Mouse (Mus musculus) midbrain, embryonic 14.5 days (tissue): ENCODE measurements around the gene Sdsl. TPM values are rescaled to one million over a fixed set of nuclear protein-coding genes. Genes with fewer than 3 reads are reported as not detected.

Experiments used
- ATAC-seq: fragments of 200-750 bp; cut with Nextera tagmentation; 2 replicates; pipeline ENCODE4 v1.8.0; 2017; ENCODE audit warnings: moderate number of reproducible peaks, moderate library complexity; ENCODE audit not compliant: low FRiP score, low TSS enrichment
- DNase-seq: peaks from one replicate; pipeline ENCODE4 v3.0.0-alpha.2; 2015
- H3K27ac ChIP-seq: fragments of 300-500 bp; sonication (generic); replicated peaks from 2 replicates; pipeline ENCODE4 v1.5.1; 2014; ENCODE audit warnings: mild to moderate bottlenecking, low read depth, low read length, moderate library complexity
- H3K27me3 ChIP-seq: fragments of 300-500 bp; sonication (generic); 2 replicates; pipeline ENCODE4 v1.6.1; 2014; ENCODE audit warnings: low read length, control low read depth, mixed read lengths; ENCODE audit not compliant: control insufficient read depth, insufficient read depth
- H3K36me3 ChIP-seq: fragments of 300-500 bp; sonication (generic); 2 replicates; pipeline ENCODE4 v1.6.1; 2014; ENCODE audit warnings: low read length, control low read depth; ENCODE audit not compliant: control insufficient read depth, insufficient read depth
- H3K4me1 ChIP-seq: fragments of 300-500 bp; sonication (generic); 2 replicates; pipeline ENCODE4 v1.6.1; 2014; ENCODE audit warnings: mild to moderate bottlenecking, antibody characterized with exemption, low read length, control low read depth; ENCODE audit not compliant: control insufficient read depth, insufficient read depth
- H3K4me2 ChIP-seq: fragments of 300-500 bp; sonication (generic); 2 replicates; pipeline ENCODE4 v1.6.1; 2014; ENCODE audit warnings: mild to moderate bottlenecking, low read length, moderate library complexity
- H3K4me3 ChIP-seq: fragments of 300-500 bp; sonication (generic); replicated peaks from 2 replicates; pipeline ENCODE4 v1.5.1; 2014; ENCODE audit warnings: low read depth, low read length
- H3K9ac ChIP-seq: fragments of 300-500 bp; sonication (generic); replicated peaks from 2 replicates; pipeline ENCODE4 v1.6.1; 2014; ENCODE audit warnings: mild to moderate bottlenecking, low read length, moderate library complexity
- H3K9me3 ChIP-seq: fragments of 300-500 bp; sonication (generic); 2 replicates; pipeline ENCODE4 v1.6.1; 2016; ENCODE audit warnings: low read length, control low read depth, mixed read lengths; ENCODE audit not compliant: control insufficient read depth
- WGBS: fragments of 180-500 bp; shearing (Covaris S2); extraction: QIAGEN DNeasy Blood & Tissue Kit; methylation state at CpG from one replicate; pipeline ENCODE4 v1.1.7; 2014; 5-methylcytosine and 5-hydroxymethylcytosine counted together
- polyA plus RNA-seq: library from polyadenylated mRNA; unstranded; fragments of >200 nt; fragmentation: Nextera tagmentation; extraction: Ambion mirVana; gene quantifications from 2 replicates; pipeline ENCODE4 v1.2.1, GENCODE M21; 2014

Gene Sdsl
- polyA plus RNA-seq: 6.0 TPM in 2 replicates

GRCm38 (mm10) chr5:120472770-120473169 lies at the start of gene Sdsl:
Gene Sdsl, minus strand, starts transcription at chr5:120472810.
- Histone ChIP-seq H3K4me3 (no peak within 1 kb of the TSS), H3K27ac (no peak within 1 kb of the TSS), H3K36me3 (no peaks in the 10 kb centered on the region), H3K9me3 (no peaks in the 10 kb centered on the region), H3K9ac (no peak within 1 kb of the TSS), H3K4me2 (no peak within 1 kb of the TSS), H3K4me1 (no peaks in the 10 kb centered on the region), H3K27me3 (no peaks in the 10 kb centered on the region)
- DNase-seq: no peak
- WGBS: 83% methylated on average over 8 of the region's 8 CpGs
- ATAC-seq: no peak

GRCm38 (mm10) chr5:120517552-120517951 lies 44.9 kb upstream of the Sdsl start:
- 50% methylated on average over 9 of the region's 9 CpGs for WGBS
- H3K4me2 ChIP-seq: no peak overlapping the region

GRCm38 (mm10) chr5:120516221-120516984 lies 43.8 kb upstream of the Sdsl start:
- Histone ChIP-seq H3K27ac (no peak overlapping the region), H3K4me2 (no peak overlapping the region), H3K9ac (no peak overlapping the region), H3K9me3 (no peaks in the 10 kb centered on the region), H3K4me1 (peaks cover 5% of the 10 kb centered on the region; the same call in 1 of the 2 replicates), H3K4me3 (no peak overlapping the region), H3K27me3 (no peaks in the 10 kb centered on the region; the same call in 1 of the 2 replicates), H3K36me3 (no peaks in the 10 kb centered on the region)
- WGBS: 67% methylated on average over 15 of the region's 15 CpGs
- ATAC-seq (no peak), DNase-seq (no peak)

More at GRCm38 (mm10) chr5:120517552-120517951, 44.9 kb upstream of the Sdsl start:
- H3K9me3 ChIP-seq: no peaks in the 10 kb centered on the region
- H3K4me1 ChIP-seq: peaks cover 3% of the 10 kb centered on the region; the same call in 1 of the 2 replicates
- ATAC-seq: no peak
- H3K9ac ChIP-seq: no peak overlapping the region
- DNase-seq: no peak
- no peaks in the 10 kb centered on the region for H3K36me3 ChIP-seq
- no peaks in the 10 kb centered on the region for H3K27me3 ChIP-seq
- no peak overlapping the region for H3K4me3 ChIP-seq
- no peak overlapping the region for H3K27ac ChIP-seq

- no peaks in the 10 kb centered on the region for H3K36me3 ChIP-seq
Measured at GRCm38 (mm10) chr5:120515451-120515850, 42.8 kb upstream of the Sdsl start.

GRCm38 (mm10) chr5:120514754-120515153 lies 42.1 kb upstream of the Sdsl start:
- WGBS: 35% methylated on average over 4 of the region's 4 CpGs
- Histone ChIP-seq H3K27ac (no peak overlapping the region), H3K27me3 (no peaks in the 10 kb centered on the region; the same call in 1 of the 2 replicates), H3K36me3 (no peaks in the 10 kb centered on the region), H3K4me2 (no peak overlapping the region), H3K9ac (no peak overlapping the region), H3K9me3 (no peaks in the 10 kb centered on the region), H3K4me1 (peaks cover 12% of the 10 kb centered on the region; the same call in 1 of the 2 replicates), H3K4me3 (no peak overlapping the region)
- ATAC-seq (no peak), DNase-seq (peak; percentile 45)

More at GRCm38 (mm10) chr5:120515451-120515850, 42.8 kb upstream of the Sdsl start:
- no peaks in the 10 kb centered on the region; the same call in 1 of the 2 replicates for H3K27me3 ChIP-seq
- H3K9ac ChIP-seq: no peak overlapping the region
- no peak overlapping the region for H3K4me2 ChIP-seq
- DNase-seq: no peak
- 69% methylated on average over 7 of the region's 7 CpGs for WGBS
- H3K4me1 ChIP-seq: peaks cover 8% of the 10 kb centered on the region; the same call in 1 of the 2 replicates
- H3K4me3 ChIP-seq: no peak overlapping the region
- no peak for ATAC-seq
- no peak overlapping the region for H3K27ac ChIP-seq
- no peaks in the 10 kb centered on the region for H3K9me3 ChIP-seq

- WGBS: 94% methylated on average over 9 of the region's 9 CpGs
Measured at GRCm38 (mm10) chr5:120514031-120514677, 41.5 kb upstream of the Sdsl start.

GRCm38 (mm10) chr5:120512911-120513555 lies 40.4 kb upstream of the Sdsl start:
- Histone ChIP-seq H3K4me3 (no peak overlapping the region), H3K4me2 (no peak overlapping the region), H3K36me3 (no peaks in the 10 kb centered on the region), H3K27me3 (no peaks in the 10 kb centered on the region; the same call in 1 of the 2 replicates), H3K9ac (no peak overlapping the region), H3K27ac (no peak overlapping the region), H3K4me1 (peaks cover 12% of the 10 kb centered on the region; the same call in 1 of the 2 replicates), H3K9me3 (no peaks in the 10 kb centered on the region)
- WGBS: 25% methylated on average over 15 of the region's 15 CpGs
- ATAC-seq (no peak), DNase-seq (no peak)

More at GRCm38 (mm10) chr5:120514031-120514677, 41.5 kb upstream of the Sdsl start:
- Histone ChIP-seq H3K27me3 (no peaks in the 10 kb centered on the region; the same call in 1 of the 2 replicates), H3K36me3 (no peaks in the 10 kb centered on the region), H3K4me1 (peaks cover 12% of the 10 kb centered on the region; the same call in 1 of the 2 replicates), H3K27ac (no peak overlapping the region), H3K9ac (no peak overlapping the region), H3K9me3 (no peaks in the 10 kb centered on the region), H3K4me2 (no peak overlapping the region), H3K4me3 (no peak overlapping the region)
- no peak for ATAC-seq
- DNase-seq: no peak

GRCm38 (mm10) chr5:120511643-120512220 lies 39.1 kb upstream of the Sdsl start:
- Histone ChIP-seq H3K4me1 (peaks cover 12% of the 10 kb centered on the region; the same call in 1 of the 2 replicates), H3K9ac (no peak overlapping the region), H3K9me3 (no peaks in the 10 kb centered on the region), H3K4me2 (peak overlapping the region; percentile 51), H3K27ac (no peak overlapping the region), H3K27me3 (no peaks in the 10 kb centered on the region; the same call in 1 of the 2 replicates), H3K36me3 (no peaks in the 10 kb centered on the region), H3K4me3 (peak overlapping the region; percentile 26)
- 35% methylated on average over 14 of the region's 14 CpGs for WGBS
- DNase-seq (no peak), ATAC-seq (0 out of 2 replicates have a peak, but pooled peaks have one; percentile 5)
